Mouse (Mus musculus) adrenal gland, postnatal 0 days (tissue): ENCODE measurements around the gene Gsn. TPM values are rescaled to one million over a fixed set of nuclear protein-coding genes. Genes with fewer than 3 reads are reported as not detected.

Experiments
- polyA plus RNA-seq: library from polyadenylated mRNA; unstranded; fragments of >200 nt; fragmentation: Nextera tagmentation; extraction: Ambion mirVana; gene quantifications from 2 replicates; pipeline ENCODE4 v1.2.1, GENCODE M21; 2015

Gene Gsn
- polyA plus RNA-seq: 319 and 552 TPM in 2 replicates

DNA sequence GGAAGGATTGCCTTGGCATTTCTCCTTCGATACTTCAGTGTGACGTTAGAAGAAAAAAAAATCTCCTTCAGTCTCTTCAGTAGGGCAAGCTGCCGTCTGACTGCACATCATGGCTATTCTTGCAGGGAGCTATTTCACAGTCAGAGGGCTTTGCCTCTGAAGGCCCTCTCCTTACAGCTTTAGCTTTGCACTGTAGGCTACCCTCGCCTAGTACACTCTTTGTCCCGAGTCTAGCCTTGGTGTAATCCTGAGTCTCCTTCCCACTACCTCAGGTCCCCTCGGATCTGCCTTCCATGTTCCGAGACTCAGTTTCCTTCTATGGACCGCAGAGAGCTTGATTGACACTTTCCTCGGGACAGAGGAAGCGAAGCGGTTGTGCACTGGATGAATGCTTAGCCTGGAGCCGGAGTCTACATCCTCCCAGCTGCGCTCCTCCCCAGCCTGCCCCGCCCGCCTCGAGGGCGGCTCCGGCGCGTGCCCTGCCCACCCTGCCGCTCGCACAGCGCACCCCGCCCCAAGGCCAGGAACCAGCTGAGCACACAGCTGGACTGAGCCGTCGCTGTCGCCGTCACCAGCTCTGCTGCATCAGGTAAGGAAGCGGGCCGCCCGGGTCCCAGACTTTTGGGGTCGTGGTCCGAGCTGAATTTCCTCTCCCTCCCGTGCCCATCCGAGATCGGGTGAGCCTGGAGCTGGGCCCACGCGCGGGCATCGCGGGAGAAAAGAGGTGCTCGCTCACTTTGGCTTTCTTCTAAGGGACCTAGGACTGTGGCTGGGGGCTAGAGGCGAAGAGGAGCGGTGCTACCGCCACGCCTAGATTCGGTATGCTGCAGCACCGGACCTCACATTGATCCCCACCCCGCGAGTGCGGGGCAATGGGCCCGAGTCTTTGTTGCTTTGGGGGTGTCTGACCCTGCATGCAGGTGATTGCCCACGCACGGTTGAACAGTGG is at the start of gene Gsn:
Gsn (plus strand) TSS at position 496 of the 949 bp plus-strand sequence.

DNA sequence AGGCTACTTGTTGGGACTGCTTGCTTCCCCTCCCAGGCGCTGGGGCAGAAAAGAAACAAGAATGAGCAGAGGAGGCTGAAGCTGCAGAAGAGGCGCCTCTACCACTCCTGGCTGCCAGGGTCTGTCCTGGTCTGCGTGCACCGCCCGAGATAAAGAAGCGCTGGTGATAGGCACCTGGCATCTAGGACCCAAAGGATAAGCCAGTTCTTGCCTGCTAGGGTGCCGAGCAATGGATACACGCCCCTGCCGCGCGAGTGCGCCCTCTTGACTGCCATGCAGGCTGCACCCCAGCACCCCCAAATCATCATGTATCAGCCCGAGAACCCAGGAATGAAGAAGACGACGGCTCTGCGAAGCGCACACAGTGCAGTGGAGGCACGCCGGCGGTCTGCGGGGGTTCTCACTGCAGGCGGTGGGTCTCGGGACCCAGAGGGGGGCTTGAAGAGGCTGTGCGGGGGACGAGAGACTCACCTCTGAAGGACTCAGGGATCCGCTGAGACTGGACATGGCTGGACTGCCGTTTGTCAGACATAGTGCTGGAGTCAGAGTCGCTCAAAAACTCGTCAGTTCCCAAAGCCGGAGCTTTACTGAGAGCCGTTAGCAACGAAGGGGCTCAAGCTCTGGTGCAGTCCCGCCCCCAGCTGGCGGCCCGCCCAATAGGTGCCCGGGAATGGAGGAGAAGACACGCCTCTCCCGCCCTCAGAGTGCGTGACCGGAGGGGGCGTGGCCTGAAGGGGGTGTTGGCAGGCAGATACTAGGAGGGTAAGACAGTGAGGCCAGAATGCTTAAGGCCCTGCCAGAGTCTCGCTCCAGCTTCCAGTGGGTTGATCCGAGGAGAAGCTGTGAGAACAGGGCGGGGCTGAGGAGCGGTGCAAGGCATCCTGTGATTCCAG is 80.5 kb downstream of the Gsn start, which contains the start of gene Stom:
Stom (minus strand) TSS at position 589 of the 893 bp plus-strand sequence.

Other genes with a start within 250 kb of the Gsn start
- gene Hc, start 194.9 kb upstream of the Gsn start, polyA plus RNA-seq: 2.5 and 3.7 TPM in 2 replicates
- gene AI182371, start 154.8 kb upstream of the Gsn start, polyA plus RNA-seq: 2.5 and 3.2 TPM in 2 replicates
- 10.1 and 16.2 TPM in 2 replicates for gene Cntrl, start 146.9 kb upstream of the Gsn start, polyA plus RNA-seq
- gene Rab14, start 55.3 kb upstream of the Gsn start, polyA plus RNA-seq: 270 and 393 TPM in 2 replicates
- 40.4 and 49.3 TPM in 2 replicates for gene Stom, start 80.6 kb downstream of the Gsn start, polyA plus RNA-seq
- gene 4930568D16Rik, start 111.3 kb downstream of the Gsn start, polyA plus RNA-seq: not detected in 2 replicates
- not detected in 2 replicates for gene 4930402F06Rik, start 140.8 kb downstream of the Gsn start, polyA plus RNA-seq
- 12.5 and 13.9 TPM in 2 replicates for gene Ggta1, start 206.9 kb downstream of the Gsn start, polyA plus RNA-seq